Mouse (Mus musculus) liver, adult 2 months (tissue): ENCODE measurements around the gene Zdhhc1.

Source experiments
- CTCF ChIP-seq: fragments of 200-500 bp; IDR thresholded peaks from 2 replicates; pipeline ENCODE4 v1.5.1; 2011; ENCODE audit warnings: low read depth, low read length, control low read depth
- POLR2A ChIP-seq: fragments of 200-500 bp; IDR thresholded peaks from 2 replicates; pipeline ENCODE4 v1.6.1; 2011; ENCODE audit warnings: low read length, control low read depth; ENCODE audit not compliant: insufficient read depth; ENCODE audit errors: extremely low read depth

DNA sequence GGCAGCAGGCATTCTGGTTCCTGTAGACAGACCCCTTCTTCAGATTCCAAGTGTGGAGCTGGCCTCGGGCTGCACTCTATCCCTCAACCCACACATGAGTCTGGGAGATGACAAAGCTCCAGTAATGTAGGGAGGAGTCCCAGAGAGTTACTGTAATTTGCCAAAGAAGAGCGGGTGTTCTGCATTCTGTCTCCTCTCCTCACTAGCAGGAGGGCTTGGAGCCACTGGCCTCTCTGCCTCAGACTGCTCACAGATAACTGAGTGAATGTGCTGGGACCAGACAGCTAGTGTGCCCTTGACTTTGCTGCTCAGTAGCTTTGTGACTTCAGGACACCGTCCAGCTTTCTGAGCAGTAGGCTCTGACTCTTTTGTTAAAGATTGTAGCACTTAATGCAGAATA is 18.9 kb downstream of the Zdhhc1 start:
- no peak for TF ChIP-seq POLR2A
- no peak for TF ChIP-seq CTCF
